Mouse (Mus musculus) midbrain, embryonic 13.5 days (tissue): ENCODE measurements at regions not wholly inside any gene's neighbourhood (a gene's known extent, or its start where the extent isn't known, plus 50 kb on each side); places are given as distances from the start of the nearest gene placed in this dataset.

Source experiments
- ATAC-seq: fragments of 200-750 bp; cut with Nextera tagmentation; 2 replicates; pipeline ENCODE4 v1.8.0; 2017; ENCODE audit warnings: mild to moderate bottlenecking, moderate TSS enrichment, moderate library complexity
- H3K27ac ChIP-seq: fragments of 300-500 bp; sonication (generic); 2 replicates; pipeline ENCODE4 v1.5.1; 2015; ENCODE audit warnings: inconsistent platforms, mild to moderate bottlenecking, moderate library complexity
- H3K27me3 ChIP-seq: fragments of 300-500 bp; sonication (generic); 2 replicates; pipeline ENCODE4 v1.6.1; 2015; ENCODE audit warnings: mild to moderate bottlenecking, inconsistent platforms
- H3K36me3 ChIP-seq: fragments of 300-500 bp; sonication (generic); 2 replicates; pipeline ENCODE4 v1.6.1; 2015; ENCODE audit warnings: mild to moderate bottlenecking, inconsistent platforms
- H3K4me1 ChIP-seq: fragments of 300-500 bp; sonication (generic); replicated peaks from 2 replicates; pipeline ENCODE4 v1.6.1; 2015; ENCODE audit warnings: inconsistent platforms
- H3K4me2 ChIP-seq: fragments of 300-500 bp; sonication (generic); replicated peaks from 2 replicates; pipeline ENCODE4 v1.6.1; 2015; ENCODE audit warnings: moderate library complexity, mild to moderate bottlenecking, inconsistent platforms
- H3K4me3 ChIP-seq: fragments of 300-500 bp; sonication (generic); replicated peaks from 2 replicates; pipeline ENCODE4 v1.5.1; 2015; ENCODE audit warnings: mild to moderate bottlenecking, inconsistent platforms
- H3K9ac ChIP-seq: fragments of 300-500 bp; sonication (generic); replicated peaks from 2 replicates; pipeline ENCODE4 v1.6.1; 2015; ENCODE audit warnings: mild to moderate bottlenecking, inconsistent platforms
- H3K9me3 ChIP-seq: fragments of 300-500 bp; sonication (generic); 2 replicates; pipeline ENCODE4 v1.6.1; 2016; ENCODE audit warnings: mild to moderate bottlenecking, inconsistent platforms
- WGBS: fragments of 180-500 bp; shearing (Covaris S2); methylation state at CpG from one replicate; pipeline ENCODE4 v1.1.7; 2015; 5-methylcytosine and 5-hydroxymethylcytosine counted together

DNA sequence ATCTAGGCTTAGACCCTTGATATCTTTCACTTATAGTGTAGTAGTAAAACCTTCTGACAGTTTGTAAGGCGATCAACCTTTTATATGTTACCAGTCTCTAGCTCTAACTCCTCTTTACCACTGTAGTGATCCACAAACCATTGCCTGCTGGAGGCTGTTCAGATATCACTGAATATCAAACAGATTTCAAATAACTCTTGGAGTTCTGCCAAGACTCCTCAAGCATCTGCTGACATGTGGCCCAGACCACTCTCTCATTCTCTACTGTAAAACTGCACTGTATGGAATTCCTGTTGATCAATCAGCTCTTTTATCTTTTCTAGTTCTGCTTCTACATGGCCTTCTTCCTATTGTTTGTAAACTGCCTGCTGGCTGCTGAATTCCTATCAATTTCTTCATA lies 389.2 kb downstream of the Lrfn5 start:
- Histone ChIP-seq H3K4me3 (no peak overlapping the region), H3K9me3 (no peaks in the 10 kb centered on the region), H3K4me1 (no peaks in the 10 kb centered on the region), H3K4me2 (no peak overlapping the region), H3K36me3 (no peaks in the 10 kb centered on the region), H3K27ac (no peak overlapping the region), H3K9ac (no peak overlapping the region), H3K27me3 (no peaks in the 10 kb centered on the region)
- ATAC-seq: no peak
- 92% methylated on average over 1 of the region's 1 CpGs for WGBS

DNA sequence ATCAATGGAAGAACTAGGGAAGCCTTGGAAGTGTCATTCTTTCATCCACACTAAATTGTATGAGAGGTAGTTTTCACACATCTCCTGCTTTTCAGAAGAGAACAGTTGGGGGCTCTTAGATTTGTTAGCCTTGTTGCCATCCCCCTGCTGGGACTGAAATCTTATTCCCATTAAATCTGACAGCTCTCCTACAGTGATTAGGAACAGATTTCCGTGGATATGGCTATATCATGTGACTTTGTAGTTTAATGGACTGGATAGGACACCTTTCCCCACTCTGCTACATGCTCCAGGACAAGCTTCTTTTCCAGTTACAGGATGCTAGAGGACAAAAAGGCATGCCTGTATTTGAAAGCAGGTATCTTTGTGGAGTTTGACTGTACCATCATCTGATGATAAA lies 400.4 kb downstream of the Lrfn5 start:
- 2% methylated on average over 1 of the region's 1 CpGs for WGBS
- H3K4me3 ChIP-seq: no peak overlapping the region
- ATAC-seq: peak; percentile 68
- no peaks in the 10 kb centered on the region for H3K27me3 ChIP-seq
- H3K4me2 ChIP-seq: no peak overlapping the region
- no peaks in the 10 kb centered on the region for H3K9me3 ChIP-seq
- H3K4me1 ChIP-seq: no peaks in the 10 kb centered on the region
- H3K36me3 ChIP-seq: no peaks in the 10 kb centered on the region
- no peak overlapping the region for H3K27ac ChIP-seq
- no peak overlapping the region for H3K9ac ChIP-seq

DNA sequence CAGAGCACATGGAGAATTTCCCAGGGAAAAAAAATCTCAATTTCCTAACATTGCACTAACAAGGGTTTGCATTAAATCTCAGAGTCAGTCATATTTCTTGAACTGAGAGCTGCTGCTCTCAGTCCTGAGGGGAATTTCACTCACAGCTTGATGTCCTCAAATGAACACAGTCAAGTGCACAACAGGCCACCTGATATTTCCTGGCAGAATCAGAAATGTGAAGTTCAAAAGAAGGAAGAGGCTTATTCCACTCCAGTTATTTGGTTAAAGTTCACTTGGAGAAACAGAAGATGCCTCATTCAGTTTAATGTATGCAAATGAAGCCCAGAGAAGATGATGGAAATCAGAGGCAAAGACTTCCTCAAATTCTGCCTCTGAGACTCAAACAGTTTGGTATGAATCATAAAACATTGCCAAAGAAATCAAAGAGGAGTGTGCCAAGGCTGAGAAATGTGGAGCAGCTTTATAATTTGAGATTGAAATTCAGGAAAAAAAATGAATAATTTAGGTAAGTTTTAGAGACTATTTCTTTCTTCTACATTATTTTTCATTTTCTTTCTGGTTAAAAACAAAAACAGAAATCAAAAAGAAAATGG lies 402.4 kb downstream of the Lrfn5 start:
- Histone ChIP-seq H3K4me3 (no peak overlapping the region), H3K9me3 (no peaks in the 10 kb centered on the region), H3K4me1 (no peaks in the 10 kb centered on the region), H3K27me3 (no peaks in the 10 kb centered on the region), H3K4me2 (no peak overlapping the region), H3K27ac (no peak overlapping the region), H3K9ac (no peak overlapping the region), H3K36me3 (no peaks in the 10 kb centered on the region)
- ATAC-seq: no peak
